Mouse (Mus musculus) heart, postnatal 36 days (tissue): Measurements from ENCODE around the gene Frmd6. TPM values are rescaled to one million over a fixed set of nuclear protein-coding genes. Genes with fewer than 3 reads are reported as not detected.
A peak's percentile ranks its signal among the peaks of the same experiment; 100 is the strongest.

Experiments used
- DNase-seq, 2 experiments: peaks; one replicate each; pipeline ENCODE4 v3.0.0; 2021 to 2022
- intact Hi-C: fragments of 180-260 bp; cut with DNase I; formaldehyde crosslinking; loops from one replicate; pipeline ENCODE4 v1.15.1; 2025
- total RNA-seq, 2 experiments: library from RNA; stranded (reverse); gene quantifications; 2 replicates each; pipeline ENCODE4 v1.2.3; 2021

Frmd6 gene
- total RNA-seq, 2 experiments from 2014 or later = 33.4 to 39.1 TPM

GRCm38 (mm10) chr12:70849024-70849423 lies 23.7 kb downstream of the Frmd6 start:
- no peak for DNase-seq
- intact Hi-C loops = no loop called here

- intact Hi-C loops = no loop called here
- DNase-seq = no peak
These were observed 24.4 kb downstream of the Frmd6 start for GRCm38 (mm10) chr12:70849517-70850291.

GRCm38 (mm10) chr12:70851342-70851960 lies 26.1 kb downstream of the Frmd6 start:
- intact Hi-C loops = no loop called here
- no peak for DNase-seq

GRCm38 (mm10) chr12:70853026-70853425 lies 27.7 kb downstream of the Frmd6 start:
- DNase-seq = no peak
- intact Hi-C loops = no loop called here

- no peak for DNase-seq
- intact Hi-C loops = no loop called here
These were observed 30.4 kb downstream of the Frmd6 start for GRCm38 (mm10) chr12:70855678-70856077.

- no peak for DNase-seq
- intact Hi-C loops = no loop called here
These were observed 31.5 kb downstream of the Frmd6 start for GRCm38 (mm10) chr12:70856776-70857175.

- DNase-seq = no peak
- intact Hi-C loops = no loop called here
These were observed 38.0 kb downstream of the Frmd6 start for GRCm38 (mm10) chr12:70863281-70863680.

- intact Hi-C loops = no loop called here
- DNase-seq = no peak
These were observed 42.5 kb downstream of the Frmd6 start for GRCm38 (mm10) chr12:70867780-70868179.

GRCm38 (mm10) chr12:70868190-70868987 lies 43.1 kb downstream of the Frmd6 start:
- intact Hi-C loops = no loop called here
- DNase-seq = no peak

- no peak for DNase-seq
- intact Hi-C loops = no loop called here
These were observed 43.6 kb downstream of the Frmd6 start for GRCm38 (mm10) chr12:70868988-70869291.

GRCm38 (mm10) chr12:70873544-70873943 lies 48.2 kb downstream of the Frmd6 start:
- DNase-seq = no peak
- intact Hi-C loops = no loop called here

GRCm38 (mm10) chr12:70876270-70876998 lies 51.1 kb downstream of the Frmd6 start:
- intact Hi-C loops = no loop called here
- no peak for DNase-seq

GRCm38 (mm10) chr12:70877926-70878710 lies 52.8 kb downstream of the Frmd6 start:
- DNase-seq = peak in 1 of 2 experiments; percentile 21
- intact Hi-C loops = no loop called here

- intact Hi-C loops = loop anchor here (5.0 kb wide), 1 partner anchor 228 kb away; no protein-coding TSS in a partner anchor
- DNase-seq = no peak
These were observed 55.2 kb downstream of the Frmd6 start for GRCm38 (mm10) chr12:70880396-70880975.

- intact Hi-C loops = loop anchor here (1.0 to 5.0 kb wide), 2 partner anchors 56 to 229 kb away; partner anchors contain the start of gene Frmd6
- peak; percentile 66 to 78 for DNase-seq
These were observed 56.0 kb downstream of the Frmd6 start for GRCm38 (mm10) chr12:70881340-70881739.

- intact Hi-C loops = loop anchor here (1.0 to 5.0 kb wide), 2 partner anchors 57 to 230 kb away; partner anchors contain the start of gene Frmd6
These were observed 56.5 kb downstream of the Frmd6 start for GRCm38 (mm10) chr12:70881854-70882253.

GRCm38 (mm10) chr12:70883141-70883540 lies 57.8 kb downstream of the Frmd6 start:
- no peak for DNase-seq
- intact Hi-C loops = loop anchor here (5.0 kb wide), 1 partner anchor 231 kb away; no protein-coding TSS in a partner anchor

More at GRCm38 (mm10) chr12:70881854-70882253, 56.5 kb downstream of the Frmd6 start:
- no peak for DNase-seq

GRCm38 (mm10) chr12:70884113-70884512 lies 58.8 kb downstream of the Frmd6 start:
- intact Hi-C loops = loop anchor here (5.0 kb wide), 1 partner anchor 232 kb away; no protein-coding TSS in a partner anchor
- DNase-seq = no peak

GRCm38 (mm10) chr12:70884973-70885372 lies 59.7 kb downstream of the Frmd6 start:
- intact Hi-C loops = loop anchor here (5.0 kb wide), 1 partner anchor 233 kb away; no protein-coding TSS in a partner anchor
- DNase-seq = no peak
